Mouse (Mus musculus): ENCODE data around the gene Prss44. TPM values are rescaled to one million over a fixed set of nuclear protein-coding genes. Genes with fewer than 3 reads are reported as not detected.

The Prss44 gene
- polyA plus RNA-seq, 1 experiment: 30.6 TPM

GRCm38 (mm10) chr9:110858967-110859596 is 45.3 kb downstream of the Prss44 start:
- H3K27ac ChIP-seq (ENCODE audit: control insufficient read depth, insufficient read depth, low read depth, low read length): no peak overlapping the region
- TF ChIP-seq POLR2A (IDR thresholded peaks at IDR 0.05; ENCODE audit: control insufficient read depth, low read depth, low read length) (no peak), CTCF (IDR thresholded peaks at IDR 0.05; ENCODE audit: control insufficient read depth, insufficient read depth, insufficient replicate concordance, low read depth, low read length) (no peak)
- H3K4me1 ChIP-seq (ENCODE audit: control insufficient read depth, insufficient read depth, low read length): peaks cover 9% of the 10 kb centered on the region
- H3K4me3 ChIP-seq (ENCODE audit: control insufficient read depth, low read depth, low read length): no peak overlapping the region
- H3K27me3 ChIP-seq (ENCODE audit: control insufficient read depth, insufficient read depth, low read length): no peaks in the 10 kb centered on the region
- H3K36me3 ChIP-seq (ENCODE audit: control insufficient read depth, insufficient read depth, low read length): no peaks in the 10 kb centered on the region

GRCm38 (mm10) chr9:110871030-110871429 is 57.2 kb downstream of the Prss44 start:
- Histone ChIP-seq H3K27ac (ENCODE audit: control insufficient read depth, insufficient read depth, low read depth, low read length) (no peak overlapping the region), H3K4me1 (ENCODE audit: control insufficient read depth, insufficient read depth, low read length) (peaks cover 12% of the 10 kb centered on the region), H3K27me3 (ENCODE audit: control insufficient read depth, insufficient read depth, low read length) (no peaks in the 10 kb centered on the region), H3K36me3 (ENCODE audit: control insufficient read depth, insufficient read depth, low read length) (no peaks in the 10 kb centered on the region), H3K4me3 (ENCODE audit: control insufficient read depth, low read depth, low read length) (no peak overlapping the region)
- TF ChIP-seq CTCF (IDR thresholded peaks at IDR 0.05; ENCODE audit: control insufficient read depth, insufficient read depth, insufficient replicate concordance, low read depth, low read length): peak; percentile 63; the same call in 1 of the 2 replicates
- TF ChIP-seq POLR2A (IDR thresholded peaks at IDR 0.05; ENCODE audit: control insufficient read depth, low read depth, low read length): no peak

Other genes starting within 250 kb of the Prss44 start
- 12.2 and 13.2 TPM in 2 replicates for gene Nradd, start 189.5 kb upstream of the Prss44 start, polyA plus RNA-seq (2012; rRNA removed)
- 5.4 and 6.1 TPM in 2 replicates for gene Nbeal2, start 159.8 kb upstream of the Prss44 start, polyA plus RNA-seq (2012; rRNA removed)
- 76.5 and 78.9 TPM in 2 replicates for gene Ccdc12, start 157.5 kb upstream of the Prss44 start, polyA plus RNA-seq (2012; rRNA removed)
- 0.90 TPM in 2 replicates for gene Myl3, start 72.1 kb upstream of the Prss44 start, polyA plus RNA-seq (2012; rRNA removed)
- 2.8 and 2.9 TPM in 2 replicates for gene Pth1r, start 66.8 kb upstream of the Prss44 start, polyA plus RNA-seq (2012; rRNA removed)
- 68.5 and 85.7 TPM in 2 replicates for gene Prss42, start 15.8 kb upstream of the Prss44 start, polyA plus RNA-seq (2012; rRNA removed)
- gene Prss43, start 12.7 kb downstream of the Prss44 start, polyA plus RNA-seq (2012; rRNA removed): 25.2 and 30.5 TPM in 2 replicates
- gene Prss45, start 20.6 kb downstream of the Prss44 start, polyA plus RNA-seq (2012; rRNA removed): 66.2 and 67.9 TPM in 2 replicates
- gene Prss46, start 30.5 kb downstream of the Prss44 start, polyA plus RNA-seq (2012; rRNA removed): 130 and 134 TPM in 2 replicates
- 52.9 and 82.3 TPM in 2 replicates for gene Prss50, start 44.0 kb downstream of the Prss44 start, polyA plus RNA-seq (2012; rRNA removed)
- gene Als2cl, start 65.9 kb downstream of the Prss44 start, polyA plus RNA-seq (2012; rRNA removed): 4.1 and 4.8 TPM in 2 replicates
- 0.96 and 1.8 TPM in 2 replicates for gene Tmie, start 66.1 kb downstream of the Prss44 start, polyA plus RNA-seq (2012; rRNA removed)
- gene Fam240a, start 102.9 kb downstream of the Prss44 start, polyA plus RNA-seq (2012; rRNA removed): not detected in 2 replicates
- 0.23 and 0.28 TPM in 2 replicates for gene Tdgf1, start 132.2 kb downstream of the Prss44 start, polyA plus RNA-seq (2012; rRNA removed)
- 0.23 and 0.25 TPM in 2 replicates for gene Lrrc2, start 137.6 kb downstream of the Prss44 start, polyA plus RNA-seq (2012; rRNA removed)
- gene Rtp3, start 176.6 kb downstream of the Prss44 start, polyA plus RNA-seq (2012; rRNA removed): 0.59 and 0.75 TPM in 2 replicates
- 14.0 TPM in 1 of 2 replicates, not detected in the other for gene Ltf, start 205.3 kb downstream of the Prss44 start, polyA plus RNA-seq (2012; rRNA removed)
- 0.78 and 0.81 TPM in 2 replicates for gene Ccrl2, start 243.5 kb downstream of the Prss44 start, polyA plus RNA-seq (2012; rRNA removed)